Mouse (Mus musculus) stomach, postnatal 0 days (tissue): ENCODE results near the gene Acot7.

Experiments used
- CTCF ChIP-seq: IDR thresholded peaks from 2 replicates; pipeline ENCODE4 v1.5.1; 2016; ENCODE audit warnings: antibody characterized with exemption, low read depth, mild to moderate bottlenecking, moderate library complexity
- EP300 ChIP-seq: optimal IDR thresholded peaks from 2 replicates; pipeline ENCODE3; 2016; ENCODE audit warnings: antibody characterized with exemption

DNA sequence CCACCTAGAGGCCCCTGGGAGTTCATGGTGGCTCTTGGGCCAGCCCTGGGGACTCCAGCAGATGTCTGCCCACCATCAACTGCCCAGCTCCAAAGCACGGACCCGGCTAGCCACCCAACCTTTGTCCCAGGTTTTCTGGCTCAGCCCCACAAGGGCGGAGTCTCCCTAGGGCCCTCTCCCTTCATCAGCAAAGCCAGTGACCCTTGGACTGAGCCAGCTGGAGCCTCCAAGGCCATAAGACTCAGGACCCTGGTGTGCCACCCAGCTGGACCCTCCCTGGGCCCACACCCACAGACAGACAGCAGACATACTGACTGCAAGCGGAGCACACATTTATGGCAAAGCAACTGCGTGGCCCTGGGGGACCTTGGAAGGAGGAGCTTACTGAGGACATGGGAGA lies 49.1 kb upstream of the Acot7 start:
- no peak for TF ChIP-seq CTCF
- TF ChIP-seq EP300: no peak
